Mouse (Mus musculus): ENCODE measurements around the gene Klc4.

Klc4 gene
- long read RNA-seq, experiment 1, partial matches to known transcripts = 5 of 17 reads
- long read RNA-seq, experiment 1, other reads (novel, unspliced or antisense) = 5 of 17 reads
- long read RNA-seq, experiment 2, transcript Klc4-202 (16 exons, 2,313 nt) = major isoform, 6 of 26 reads
- long read RNA-seq, experiment 2, partial matches to known transcripts = 7 of 26 reads
- long read RNA-seq, experiment 2, other reads (novel, unspliced or antisense) = 9 of 26 reads

DNA sequence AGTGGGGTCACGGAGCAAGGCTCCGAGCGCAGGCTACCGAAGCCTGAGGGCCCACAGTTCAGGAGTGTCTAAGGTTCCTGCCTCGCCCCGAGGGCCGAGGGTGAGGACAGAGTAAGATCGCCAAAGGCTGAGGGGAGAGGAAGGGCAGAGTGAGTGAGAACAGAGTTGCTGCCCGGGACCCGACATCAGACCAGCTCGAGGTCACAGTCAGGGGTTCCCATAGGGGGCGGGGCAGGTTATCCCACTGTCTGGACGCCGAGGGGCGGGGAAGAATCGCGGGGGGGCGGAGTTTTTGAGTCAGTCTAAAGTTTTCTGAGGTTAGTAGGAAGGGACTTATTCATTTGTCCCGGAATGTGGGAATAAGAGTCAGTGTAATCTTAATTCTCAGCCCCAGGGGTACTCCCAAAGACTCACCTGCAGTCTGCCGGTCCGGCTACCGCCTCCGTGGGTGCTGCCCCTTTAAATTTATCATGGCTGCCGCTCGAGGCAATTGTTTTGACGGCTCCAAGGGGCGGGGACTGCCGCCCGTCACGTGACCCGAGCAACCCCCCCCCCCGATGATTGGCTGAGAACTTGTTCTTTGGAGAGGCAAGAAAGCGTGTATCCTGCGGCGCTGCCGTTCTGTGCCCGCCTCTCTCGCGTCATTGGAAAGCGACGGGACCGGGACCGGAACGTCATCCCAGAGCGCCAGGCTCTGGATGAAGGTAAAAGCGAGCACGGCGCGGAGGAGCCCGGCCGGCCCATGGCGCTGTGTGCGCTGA lies at the start of gene Klc4, which contains the start of gene Mrpl2:
Klc4 (minus strand) TSS at position 462 of the 761 bp plus-strand sequence.
Mrpl2 (plus strand) TSS at position 669 of the 761 bp plus-strand sequence.
- intact Hi-C loops (cut with DNase I) = no loop called here

DNA sequence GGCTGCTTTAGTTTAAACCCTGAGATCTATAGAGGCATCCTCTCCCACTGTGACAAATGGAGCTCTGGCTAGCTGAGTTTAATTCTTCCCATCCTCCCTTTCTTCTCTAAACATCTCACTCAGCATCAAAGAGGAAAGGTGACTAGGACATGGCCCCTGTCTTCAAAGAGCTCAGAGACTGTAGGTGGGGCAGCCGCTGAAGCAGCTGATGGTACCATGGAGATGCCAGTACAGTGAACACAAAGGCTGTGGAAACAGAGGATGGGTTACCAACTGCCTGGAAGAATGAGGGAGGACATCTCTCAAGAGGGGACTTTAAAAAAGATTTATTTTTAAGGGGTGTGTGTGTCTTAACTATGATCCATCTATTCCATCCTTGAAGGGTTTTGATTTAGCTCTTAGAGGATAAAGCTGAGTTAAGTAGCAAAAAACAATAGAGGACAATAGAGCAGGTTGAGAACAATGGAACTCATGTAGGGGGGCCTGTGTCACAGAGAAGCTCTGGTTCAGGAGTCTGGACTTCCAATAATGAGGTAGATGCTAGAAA lies 48.8 kb upstream of the Klc4 start:
- intact Hi-C loops (cut with DNase I) = no loop called here

DNA sequence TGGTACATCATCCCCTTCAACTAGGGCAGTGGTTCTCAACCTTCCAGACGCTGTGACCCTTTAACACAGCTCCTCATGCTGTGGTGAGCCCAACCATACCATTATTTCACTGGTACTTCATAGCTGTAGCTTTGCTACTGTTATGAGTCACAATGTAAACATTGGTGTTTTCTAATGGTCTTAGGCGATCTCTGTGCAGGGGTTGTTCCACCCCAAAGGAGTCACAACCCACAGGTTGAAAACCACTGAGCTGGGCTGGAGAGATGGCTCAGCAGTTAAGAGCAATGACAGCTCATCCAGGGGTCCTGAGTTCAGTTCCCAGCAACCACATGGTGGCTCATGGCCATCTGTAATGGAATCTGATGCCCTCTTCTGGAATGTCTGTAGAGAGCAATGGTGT lies 45.6 kb upstream of the Klc4 start:
- intact Hi-C loops (cut with DNase I) = no loop called here

DNA sequence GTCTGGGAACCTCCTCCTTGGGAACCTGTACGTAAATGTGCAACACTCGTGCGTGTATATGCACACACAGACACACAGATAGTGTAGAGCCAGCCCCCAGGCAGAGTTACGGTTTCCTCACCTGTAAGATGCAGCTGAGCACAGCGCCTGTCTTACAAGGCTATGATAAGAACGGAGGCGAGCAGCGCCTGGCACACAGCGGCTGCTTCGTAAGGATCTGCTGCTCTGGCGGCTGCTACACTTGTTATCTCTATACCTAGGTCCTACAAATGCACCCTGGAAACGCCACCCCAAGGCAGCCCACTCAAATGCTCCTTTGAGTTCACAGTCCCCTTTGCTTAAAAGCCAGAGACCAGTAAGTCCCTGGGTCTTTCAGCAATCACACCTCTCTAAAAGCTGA lies 44.8 kb upstream of the Klc4 start:
- intact Hi-C loops (cut with DNase I) = no loop called here

- intact Hi-C loops (cut with DNase I) = no loop called here
Measured at GRCm38 (mm10) chr17:46685913-46686312, 40.1 kb upstream of the Klc4 start.

DNA sequence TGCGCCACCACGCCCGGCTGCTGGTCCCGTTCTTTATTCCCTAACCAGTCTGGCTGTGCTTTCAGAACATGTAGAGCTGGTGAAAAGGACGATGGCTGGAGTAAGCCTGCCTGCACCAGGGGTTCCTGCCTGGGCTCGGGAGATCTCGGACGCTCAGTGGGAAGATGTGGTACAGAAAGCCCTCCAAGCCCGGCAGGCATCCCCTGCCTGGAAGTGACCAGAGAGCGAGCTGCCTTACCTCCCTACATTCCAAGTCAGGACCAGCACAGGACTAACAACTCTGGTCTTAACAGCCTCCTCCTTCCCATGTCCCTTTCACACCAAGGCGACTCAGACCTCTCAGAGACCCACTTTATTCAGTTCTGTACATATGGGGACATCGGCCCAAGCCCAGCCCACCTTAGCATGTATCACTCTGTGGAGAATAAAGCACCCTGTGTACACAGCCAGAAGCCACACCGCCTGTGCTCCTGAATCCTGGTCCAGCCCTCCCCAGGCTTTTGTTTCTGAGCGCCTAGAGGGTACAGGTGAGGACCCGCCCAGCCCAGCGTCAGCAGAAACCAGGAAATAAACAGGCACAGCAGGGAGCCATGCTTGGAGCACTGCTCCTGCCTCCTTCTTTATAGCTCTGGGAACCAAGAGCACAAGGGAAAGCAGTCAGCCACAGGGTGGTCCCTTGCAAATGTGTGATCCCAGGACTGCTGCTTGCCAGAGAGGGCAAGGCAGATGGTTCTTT lies 37.0 kb upstream of the Klc4 start:
- intact Hi-C loops (cut with DNase I) = no loop called here

DNA sequence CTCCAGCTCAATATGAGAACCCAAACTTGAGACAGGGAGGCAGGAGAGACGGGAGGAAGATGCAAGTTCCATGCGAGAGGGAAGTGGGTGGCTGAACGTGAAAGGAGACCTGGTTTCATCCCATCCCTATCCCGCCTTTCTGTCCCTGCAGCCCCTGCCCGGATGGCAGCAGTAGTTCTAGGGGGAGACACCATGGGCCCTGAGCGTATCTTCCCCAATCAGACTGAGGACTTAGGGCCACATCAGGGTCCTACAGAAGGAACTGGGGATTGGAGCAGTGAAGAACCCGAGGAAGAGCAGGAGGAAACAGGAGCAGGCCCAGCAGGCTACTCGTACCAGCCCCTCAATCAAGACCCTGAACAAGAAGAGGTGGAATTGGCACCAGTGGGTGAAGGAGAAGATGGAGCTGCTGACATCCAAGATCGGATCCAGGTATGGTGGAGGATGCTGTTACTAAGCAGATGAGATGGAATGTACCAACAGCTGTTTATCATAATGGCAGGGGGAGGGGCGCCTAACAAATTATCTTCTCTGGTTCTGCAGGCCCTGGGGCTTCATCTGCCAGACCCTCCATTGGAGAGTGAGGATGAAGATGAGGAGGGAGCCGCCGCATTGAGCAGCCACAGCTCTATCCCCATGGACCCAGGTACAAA lies 35.8 kb upstream of the Klc4 start:
- intact Hi-C loops (cut with DNase I) = no loop called here

- intact Hi-C loops (cut with DNase I) = no loop called here
Measured at GRCm38 (mm10) chr17:46680760-46681373, 35.0 kb upstream of the Klc4 start, which contains the start of gene Klhdc3. TSS of gene Klhdc3 (minus strand) at chr17:46680914.

DNA sequence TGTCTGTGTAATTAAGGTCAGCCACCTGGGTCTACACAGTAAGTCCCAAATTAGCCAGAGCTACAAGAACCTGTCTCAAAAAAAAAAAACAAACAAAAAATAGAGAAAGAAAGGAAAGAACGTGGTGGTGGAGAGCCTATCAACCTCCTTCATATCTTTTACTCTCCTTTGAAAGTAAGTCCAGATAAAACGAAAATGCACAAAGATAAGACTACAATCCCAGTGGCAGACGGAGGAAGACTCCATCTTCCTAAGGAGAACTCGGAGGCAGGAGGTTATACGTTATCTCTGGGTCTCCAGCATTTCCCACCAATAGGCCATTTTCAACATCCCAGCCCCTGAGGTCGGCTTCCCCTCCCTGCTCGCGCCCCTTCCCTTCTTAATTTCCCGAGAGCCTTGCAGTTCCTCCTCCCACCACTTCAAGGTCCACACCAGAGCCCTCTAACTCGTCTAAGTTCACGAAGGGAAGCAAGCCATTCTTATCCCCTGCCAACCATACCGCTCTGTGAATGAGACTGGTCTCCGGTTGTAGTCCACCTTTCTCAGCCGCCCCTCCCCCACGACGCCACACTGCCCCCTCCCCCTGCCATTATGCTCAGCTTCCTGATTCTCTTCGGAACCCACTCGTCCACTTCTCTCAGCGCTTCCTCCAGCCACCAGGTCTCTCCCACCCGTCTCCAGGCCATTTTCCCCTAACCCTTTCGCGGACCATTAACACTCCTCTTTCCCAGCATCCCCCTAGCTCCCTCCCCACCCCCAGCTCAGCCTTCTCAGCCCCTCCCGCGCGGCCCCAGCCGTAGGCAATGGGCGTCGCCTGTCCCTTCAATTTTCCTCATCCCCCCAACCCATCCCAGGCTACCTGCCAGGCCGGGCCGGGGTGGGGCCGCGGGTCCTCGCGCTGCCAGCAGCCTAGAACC lies 34.3 kb upstream of the Klc4 start:
- intact Hi-C loops (cut with DNase I) = loop anchor here (5.0 kb wide), 1 partner anchor 32 kb away; the partner anchor contains the start of gene Pex6

GRCm38 (mm10) chr17:46678911-46679310 lies 33.1 kb upstream of the Klc4 start:
- intact Hi-C loops (cut with DNase I) = loop anchor here (5.0 kb wide), 1 partner anchor 33 kb away; the partner anchor contains the start of gene Pex6

GRCm38 (mm10) chr17:46678416-46678815 lies 32.6 kb upstream of the Klc4 start, which contains the start of gene Mea1:
TSS of gene Mea1 (plus strand) at chr17:46678793.
- intact Hi-C loops (cut with DNase I) = loop anchor here (5.0 kb wide), 1 partner anchor 34 kb away; the partner anchor contains the start of gene Pex6

- intact Hi-C loops (cut with DNase I) = loop anchor here (5.0 kb wide), 1 partner anchor 38 kb away; the partner anchor contains the start of gene Pex6
Measured at GRCm38 (mm10) chr17:46674530-46675283, 28.9 kb upstream of the Klc4 start.

GRCm38 (mm10) chr17:46673850-46674529 lies 28.2 kb upstream of the Klc4 start, which contains the start of gene Rrp36:
TSS of gene Rrp36 (minus strand) at chr17:46674352.
- intact Hi-C loops (cut with DNase I) = no loop called here

DNA sequence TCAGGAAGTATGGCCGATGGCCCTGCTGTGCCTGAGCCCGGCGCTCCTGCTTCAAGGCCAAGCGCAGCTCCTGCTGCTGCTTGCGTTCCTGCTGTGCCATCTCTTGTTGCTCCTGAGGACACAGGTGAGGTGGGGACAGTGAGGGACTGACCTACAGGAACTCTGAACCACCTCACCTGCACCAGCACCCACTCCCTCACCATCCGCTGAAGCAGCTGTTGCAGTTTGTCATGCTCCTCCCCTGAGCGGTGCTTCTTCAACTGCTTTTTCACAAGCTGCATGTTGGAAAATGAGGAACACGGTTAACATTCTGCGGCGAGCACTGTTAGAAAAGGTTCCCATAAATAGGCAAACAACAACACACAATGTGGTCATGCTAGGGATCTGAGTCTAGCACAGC lies 24.1 kb upstream of the Klc4 start:
- intact Hi-C loops (cut with DNase I) = no loop called here

DNA sequence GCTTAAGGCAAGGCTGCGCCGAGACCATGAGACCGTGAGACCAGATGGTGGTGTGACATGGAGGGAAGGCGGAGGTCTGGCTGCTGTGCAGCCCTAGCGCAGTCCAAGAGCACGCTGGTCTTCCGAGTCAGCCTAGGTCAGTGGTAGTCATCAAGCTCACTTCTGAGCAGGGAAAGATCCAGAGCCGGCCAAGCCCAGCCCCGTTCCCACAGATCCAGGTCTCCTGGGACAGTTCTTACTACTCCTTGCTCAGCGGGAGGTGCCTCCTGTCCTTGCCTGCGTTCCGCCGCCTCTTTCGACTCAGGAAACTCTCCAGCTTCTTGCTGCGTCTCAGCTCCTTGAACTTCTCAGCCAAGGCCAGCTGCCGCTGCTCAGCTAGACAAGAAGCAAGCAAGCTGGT lies 21.9 kb upstream of the Klc4 start:
- intact Hi-C loops (cut with DNase I) = no loop called here

DNA sequence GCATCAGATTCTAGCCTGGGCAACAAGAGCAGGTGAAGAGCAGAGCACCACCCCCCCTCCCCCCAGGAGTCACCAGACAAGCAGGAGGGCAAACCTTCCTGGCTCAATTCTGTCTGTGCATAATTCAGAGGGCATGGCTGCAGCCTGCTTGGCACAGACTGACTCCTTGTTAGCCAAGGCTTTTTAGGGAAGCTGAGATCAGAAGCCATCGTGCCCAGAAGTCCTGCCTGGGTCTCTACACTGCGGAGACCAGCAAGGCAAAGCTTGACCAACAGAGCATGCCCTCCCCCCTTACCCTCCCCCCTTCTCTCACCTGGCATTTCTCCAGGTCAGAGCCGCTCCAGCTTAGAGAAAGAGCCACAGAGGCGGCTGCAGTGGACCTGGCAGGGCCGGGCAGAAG lies 16.9 kb upstream of the Klc4 start:
- intact Hi-C loops (cut with DNase I) = no loop called here

GRCm38 (mm10) chr17:46661981-46662380 lies 16.2 kb upstream of the Klc4 start:
- intact Hi-C loops (cut with DNase I) = no loop called here

GRCm38 (mm10) chr17:46661351-46661750 lies 15.5 kb upstream of the Klc4 start:
- intact Hi-C loops (cut with DNase I) = no loop called here
